Mouse (Mus musculus): Measurements from ENCODE around the gene Sod1.
"Not testable (repeated sequence)": the region's sequence is repeated elsewhere in the genome, so short reads cannot be mapped to it uniquely, and the experiment has no call there.

The Sod1 gene

DNA sequence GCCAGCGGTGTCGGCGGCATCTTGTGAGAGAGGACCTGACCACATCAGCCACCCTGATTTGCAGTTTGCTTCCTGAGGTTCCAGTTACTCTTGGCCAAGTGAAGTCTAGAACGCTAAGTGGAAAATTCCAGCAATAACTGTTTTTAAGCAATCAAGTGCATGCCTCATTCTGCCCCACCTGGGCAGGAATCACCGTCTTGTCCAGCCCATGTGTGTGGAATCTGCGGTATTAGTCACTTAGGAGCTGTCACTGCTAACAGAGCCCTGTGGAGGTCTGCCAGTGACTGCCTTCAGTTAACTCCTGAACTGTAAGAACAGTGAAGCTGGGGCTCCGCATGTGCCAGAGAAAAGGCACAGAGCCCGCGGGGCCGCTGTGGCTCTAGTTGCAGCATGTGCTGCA is 9.8 kb upstream of the Sod1 start:
- no peak for DNase-seq (ENCODE audit: extremely low read depth, insufficient read length, low spot score)

DNA sequence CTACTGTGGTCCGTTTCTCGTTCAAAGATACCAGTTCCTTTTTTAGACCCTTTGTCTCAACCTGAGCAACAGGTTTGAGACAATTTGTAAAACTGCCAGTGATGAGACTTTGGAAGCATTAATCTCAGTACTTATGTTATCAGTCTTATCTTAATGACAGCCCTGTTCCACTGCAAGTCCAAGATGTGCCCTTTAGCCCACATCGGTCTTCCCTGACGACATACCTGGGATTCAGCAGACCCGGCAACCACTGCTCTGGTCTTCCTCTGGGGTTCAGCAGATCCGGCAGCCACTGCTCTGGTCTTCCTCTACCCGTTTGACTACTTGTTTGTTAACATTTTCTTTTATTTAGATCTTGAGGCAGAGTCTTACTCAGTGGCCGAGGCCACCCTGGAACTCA is 8.8 kb upstream of the Sod1 start:
- no peak for DNase-seq (ENCODE audit: extremely low read depth, insufficient read length, low spot score)

- no peak for DNase-seq (ENCODE audit: extremely low read depth, insufficient read length, low spot score)
These were observed 6.8 kb upstream of the Sod1 start for GRCm38 (mm10) chr16:90213477-90214339.

- no peak for DNase-seq (ENCODE audit: extremely low read depth, insufficient read length, low spot score)
These were observed 5.6 kb upstream of the Sod1 start for GRCm38 (mm10) chr16:90214731-90215565.

DNA sequence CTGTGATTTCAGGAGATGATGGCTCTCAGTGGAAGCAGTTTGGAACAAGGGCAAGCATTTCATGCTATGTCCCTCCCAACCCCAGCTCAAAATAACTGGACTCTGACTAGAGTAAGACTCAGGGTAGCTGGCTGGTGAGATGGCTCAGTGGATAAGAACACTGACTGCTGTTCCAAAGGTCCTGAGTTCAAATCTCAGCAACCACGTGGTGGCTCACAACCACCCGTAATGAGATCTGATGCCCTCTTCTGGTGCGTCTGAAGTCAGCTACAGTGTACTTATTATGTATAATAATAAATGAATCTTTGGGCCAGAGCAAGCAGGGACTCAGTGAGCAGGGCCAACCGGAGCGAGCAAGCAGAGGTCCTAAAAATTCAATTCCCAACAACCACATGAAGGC is 4.7 kb upstream of the Sod1 start:
- not testable (repeated sequence) for DNase-seq (ENCODE audit: extremely low read depth, insufficient read length, low spot score)

DNA sequence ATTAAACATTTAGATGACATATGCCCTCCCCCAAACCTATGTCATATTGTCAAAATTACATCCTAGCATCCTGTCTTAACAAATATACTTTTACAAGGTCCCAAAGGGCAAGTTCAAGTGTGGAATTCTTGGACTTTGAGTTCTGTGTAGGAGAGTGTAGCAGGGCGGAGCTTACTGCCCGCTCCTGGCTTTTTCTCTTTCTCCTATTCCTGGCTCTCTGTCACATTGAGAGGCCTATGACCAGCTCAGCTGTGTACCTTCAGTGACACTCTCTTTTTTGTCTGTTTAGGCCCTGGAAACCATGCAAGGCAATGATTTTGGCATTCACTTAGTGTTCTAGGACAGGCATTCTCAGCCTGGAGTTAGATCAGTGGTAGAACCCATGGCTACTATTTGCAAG is 4.1 kb upstream of the Sod1 start:
- no peak for DNase-seq (ENCODE audit: extremely low read depth, insufficient read length, low spot score)

- DNase-seq (ENCODE audit: extremely low read depth, insufficient read length, low spot score) = no peak
These were observed 3.2 kb upstream of the Sod1 start for GRCm38 (mm10) chr16:90217356-90217755.

- no peak for DNase-seq (ENCODE audit: extremely low read depth, insufficient read length, low spot score)
These were observed 2.6 kb upstream of the Sod1 start for GRCm38 (mm10) chr16:90217926-90218325.

GRCm38 (mm10) chr16:90219445-90219844 is 1.1 kb upstream of the Sod1 start:
- not testable (repeated sequence) for DNase-seq (ENCODE audit: extremely low read depth, insufficient read length, low spot score)

- no peak for DNase-seq (ENCODE audit: extremely low read depth, insufficient read length, low spot score)
These were observed 408 bp downstream of the Sod1 start for GRCm38 (mm10) chr16:90220892-90221431.

- DNase-seq (ENCODE audit: extremely low read depth, insufficient read length, low spot score) = no peak
These were observed 1.0 kb downstream of the Sod1 start for GRCm38 (mm10) chr16:90221441-90222070.

DNA sequence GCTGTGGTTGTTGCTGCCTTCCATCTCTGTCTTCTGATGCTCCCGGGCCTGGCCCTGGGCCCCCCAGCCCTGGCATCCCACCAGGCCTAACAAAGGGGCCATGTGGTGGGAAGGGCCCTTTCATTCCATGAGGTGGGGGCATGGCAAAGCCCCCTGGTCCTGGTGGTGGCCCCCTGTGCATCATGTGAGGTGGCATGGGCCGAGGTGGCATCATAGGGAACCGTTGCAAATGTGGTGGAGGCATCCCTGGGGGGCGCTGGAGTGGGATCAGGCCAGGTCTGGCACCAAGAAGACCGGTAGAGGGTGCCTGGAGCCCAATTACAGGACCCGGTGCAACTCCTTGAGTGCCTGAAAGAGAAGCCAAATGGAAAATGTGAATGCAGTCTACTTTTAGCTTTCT is 9.3 kb downstream of the Sod1 start:
- no peak for DNase-seq (ENCODE audit: extremely low read depth, insufficient read length, low spot score)

- DNase-seq (ENCODE audit: extremely low read depth, insufficient read length, low spot score) = no peak
These were observed 10.7 kb downstream of the Sod1 start for GRCm38 (mm10) chr16:90231302-90231701.

DNA sequence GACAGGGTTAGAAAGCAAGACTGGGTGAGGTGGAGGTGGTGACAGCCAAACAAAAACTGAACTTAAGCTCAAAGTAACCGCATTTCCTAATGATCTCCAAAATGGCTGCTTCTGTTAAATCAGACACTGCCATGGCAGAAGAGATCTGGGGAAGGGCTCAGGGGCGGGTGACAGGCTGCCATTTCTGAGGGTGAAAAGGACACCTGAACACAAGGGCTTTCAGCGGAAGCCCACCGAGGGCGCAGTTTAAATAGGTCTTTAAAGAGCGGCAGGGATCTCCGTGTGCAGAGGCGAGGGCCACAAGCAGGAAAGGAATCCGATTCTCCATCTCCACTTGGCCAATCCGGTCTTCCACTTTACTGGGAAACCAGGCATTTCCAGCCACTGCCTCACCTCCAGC is 13.1 kb downstream of the Sod1 start:
- DNase-seq (ENCODE audit: extremely low read depth, insufficient read length, low spot score) = no peak

DNA sequence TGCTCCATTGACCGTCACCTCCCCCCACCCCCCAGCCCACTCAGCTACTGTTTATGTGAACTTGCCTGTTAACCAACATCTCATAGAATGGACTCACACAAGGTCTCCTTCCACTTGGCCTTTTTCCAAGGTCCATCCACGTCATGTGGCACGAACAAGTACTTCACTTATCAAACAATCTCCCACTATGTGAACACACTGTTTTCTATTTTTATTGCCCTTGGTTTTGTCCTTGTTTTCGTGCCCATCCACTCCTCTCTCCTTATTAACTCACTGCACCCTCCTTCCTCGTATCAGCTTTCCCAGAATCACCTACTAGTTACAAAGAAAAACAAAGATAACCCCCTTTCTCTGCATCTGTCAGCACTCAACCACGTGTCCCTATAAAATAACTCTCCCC is 14.1 kb downstream of the Sod1 start:
- no peak for DNase-seq (ENCODE audit: extremely low read depth, insufficient read length, low spot score)

GRCm38 (mm10) chr16:90235188-90235587 is 14.6 kb downstream of the Sod1 start:
- no peak for DNase-seq (ENCODE audit: extremely low read depth, insufficient read length, low spot score)

DNA sequence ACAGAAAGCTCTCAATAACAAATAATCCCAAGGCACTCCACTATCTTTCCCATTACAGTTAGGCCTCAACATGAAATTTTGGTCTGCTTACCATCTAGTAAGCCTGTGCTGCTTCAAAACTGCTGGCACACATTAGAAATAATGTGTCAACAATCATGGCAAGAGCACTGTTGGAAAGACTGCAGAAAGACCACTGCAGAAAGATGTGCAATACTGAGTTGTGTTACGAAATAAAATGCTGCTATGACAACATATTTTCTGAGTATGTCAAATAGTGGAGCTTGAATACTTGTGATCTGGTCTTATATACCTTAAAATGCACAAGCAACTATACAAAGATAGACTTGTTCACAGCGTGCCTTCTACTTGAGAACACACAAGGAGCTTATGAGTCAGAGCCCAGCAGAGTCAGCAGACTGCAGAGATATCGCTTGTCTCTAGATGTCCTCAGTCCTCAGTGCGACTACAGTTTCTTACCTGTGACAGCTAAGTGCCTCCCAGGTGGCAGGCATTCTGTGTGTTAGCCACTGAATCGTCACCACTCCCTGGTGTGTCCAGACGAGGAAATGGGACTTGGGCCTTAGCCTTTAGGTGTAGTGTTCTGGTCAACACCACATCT is 18.7 kb downstream of the Sod1 start:
- no peak for DNase-seq (ENCODE audit: extremely low read depth, insufficient read length, low spot score)

DNA sequence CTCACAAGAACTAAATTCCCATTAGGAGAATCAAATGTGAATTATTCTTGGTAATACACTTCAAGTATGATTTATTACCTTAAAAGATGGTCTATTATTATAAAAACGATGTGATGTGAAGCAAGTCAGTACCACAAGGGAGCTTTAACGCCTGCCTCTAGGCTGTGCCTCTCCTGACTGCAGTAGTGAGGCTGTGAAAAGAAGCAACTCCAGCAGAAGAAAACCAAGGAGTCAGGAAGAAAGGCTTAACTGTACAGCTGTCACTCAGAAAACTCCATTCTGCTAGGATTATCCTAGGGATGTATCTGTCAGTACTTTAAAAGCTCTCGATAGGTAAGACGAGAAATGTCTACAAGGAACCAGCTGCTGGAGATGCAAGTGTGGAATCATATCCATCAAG is 21.3 kb downstream of the Sod1 start:
- DNase-seq (ENCODE audit: extremely low read depth, insufficient read length, low spot score) = no peak

DNA sequence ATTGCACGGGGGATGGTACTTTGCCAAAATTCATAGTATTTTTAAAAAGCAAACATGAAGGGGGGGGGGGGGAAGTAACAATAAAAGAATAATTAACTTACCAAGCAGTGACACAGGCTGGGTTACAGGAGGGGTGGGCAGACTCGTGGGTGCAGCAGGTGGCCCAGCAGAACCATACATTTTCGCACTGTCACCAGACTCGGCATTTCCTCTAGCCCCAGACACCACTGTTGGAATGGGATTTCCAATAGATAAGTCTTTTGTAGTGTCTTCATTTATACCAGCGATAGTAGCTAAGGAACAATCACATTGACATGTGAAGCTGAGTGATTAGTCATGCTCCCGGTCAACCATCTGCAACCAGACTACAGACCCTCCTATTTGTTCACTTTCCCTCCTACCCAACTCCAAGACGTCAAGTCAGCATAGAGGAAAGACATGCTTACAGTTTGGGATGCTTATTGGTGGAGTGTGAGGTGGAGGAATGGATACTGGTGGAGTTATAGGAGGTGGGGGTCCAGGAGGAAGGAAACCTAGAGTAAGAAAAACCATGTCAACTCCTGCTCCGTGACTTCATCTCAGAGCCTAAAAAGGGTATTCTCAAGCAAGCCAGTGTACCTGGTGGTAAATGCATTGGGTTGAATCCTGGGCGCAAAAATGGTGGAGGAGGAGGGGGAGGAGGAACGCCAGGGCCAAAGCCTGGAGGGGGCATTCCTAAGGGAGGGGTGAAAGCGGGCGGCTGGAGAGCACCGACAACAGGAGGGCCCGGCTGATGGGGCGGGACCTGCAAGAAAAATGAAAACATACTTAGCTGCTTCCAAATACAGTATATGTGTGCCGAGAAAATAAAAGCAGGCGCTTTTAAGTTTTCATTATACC is 22.1 kb downstream of the Sod1 start:
- no peak for DNase-seq (ENCODE audit: extremely low read depth, insufficient read length, low spot score)

- DNase-seq (ENCODE audit: extremely low read depth, insufficient read length, low spot score) = no peak
These were observed 29.5 kb downstream of the Sod1 start for GRCm38 (mm10) chr16:90250099-90250498.

All from 3134 (cell line).